Mouse (Mus musculus) cerebral cortex, adult 2 months (tissue): Measurements from ENCODE around the gene Cfap54.

Experiments
- WGBS: fragments of 180-500 bp; shearing (Covaris S2); methylation state at CpG from one replicate; pipeline ENCODE4 v1.1.7; 2018; 5-methylcytosine and 5-hydroxymethylcytosine counted together

Cfap54 gene

DNA sequence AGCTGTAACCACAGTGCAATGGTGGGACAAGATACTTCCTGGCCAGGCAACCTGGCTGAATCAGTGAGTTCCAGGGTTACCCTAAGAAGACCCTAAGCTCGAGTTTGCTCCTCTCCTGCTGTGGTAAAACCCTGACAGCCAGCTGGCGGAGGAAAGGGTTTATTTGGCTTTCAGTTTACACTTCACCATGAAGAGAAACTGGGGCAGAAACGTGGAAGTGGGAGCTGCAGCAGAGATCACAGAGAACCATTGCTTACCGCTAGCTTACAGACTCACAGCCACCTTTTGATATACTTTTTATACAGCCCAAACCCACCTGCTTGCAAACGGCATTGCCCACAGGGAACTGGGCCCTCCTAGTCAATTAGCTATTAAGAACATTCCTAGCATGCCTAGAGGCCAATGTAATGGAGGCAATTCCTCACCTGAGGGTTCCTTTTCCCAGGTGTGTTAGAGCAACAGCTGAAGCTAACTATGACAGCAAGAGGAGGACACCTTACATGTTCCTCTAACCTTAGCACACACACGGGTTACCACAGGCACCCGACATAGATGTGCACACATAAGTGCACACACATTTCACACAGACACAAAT lies 16.9 kb upstream of the Cfap54 start:
- WGBS = 72% methylated on average over 7 of the region's 7 CpGs

DNA sequence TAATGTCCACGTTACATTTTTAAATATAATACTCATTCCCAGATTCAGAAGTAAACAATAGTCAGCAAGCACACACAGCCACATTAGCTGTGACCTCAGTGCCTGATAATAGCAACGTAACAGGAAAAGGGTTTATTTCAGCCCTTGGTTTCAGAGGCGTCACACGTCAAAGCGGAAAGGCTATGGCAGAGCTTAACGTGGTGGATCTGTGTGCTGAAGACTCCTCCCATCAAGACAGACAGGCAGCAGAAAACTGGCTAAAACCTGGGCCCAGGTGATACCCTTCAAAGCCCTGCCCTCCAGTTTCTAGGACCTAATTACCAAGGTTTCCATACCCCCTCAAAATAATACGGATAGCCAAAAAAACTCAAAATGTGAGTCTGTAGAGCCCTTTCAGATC lies 16.0 kb upstream of the Cfap54 start:
- 94% methylated on average over 7 of the region's 7 CpGs for WGBS

DNA sequence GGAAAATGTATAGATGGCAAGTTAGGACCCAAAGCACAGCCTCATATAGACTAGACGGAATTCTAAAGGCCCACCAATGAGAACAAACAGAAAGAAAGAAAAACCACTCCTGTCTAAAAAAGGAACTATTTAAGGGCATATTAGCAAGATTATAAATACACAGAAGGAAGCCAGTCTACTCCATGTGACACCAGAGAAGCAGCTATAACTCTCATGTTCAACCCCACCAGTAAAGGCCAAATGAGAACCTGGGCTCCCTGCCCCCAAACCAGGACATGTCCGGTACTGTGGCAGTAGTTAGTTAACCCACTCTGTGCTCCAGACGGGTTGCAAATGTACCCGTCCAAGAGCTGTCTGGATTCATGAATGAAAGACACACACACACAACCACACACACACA lies 14.4 kb upstream of the Cfap54 start:
- WGBS = 80% methylated on average over 4 of the region's 4 CpGs

DNA sequence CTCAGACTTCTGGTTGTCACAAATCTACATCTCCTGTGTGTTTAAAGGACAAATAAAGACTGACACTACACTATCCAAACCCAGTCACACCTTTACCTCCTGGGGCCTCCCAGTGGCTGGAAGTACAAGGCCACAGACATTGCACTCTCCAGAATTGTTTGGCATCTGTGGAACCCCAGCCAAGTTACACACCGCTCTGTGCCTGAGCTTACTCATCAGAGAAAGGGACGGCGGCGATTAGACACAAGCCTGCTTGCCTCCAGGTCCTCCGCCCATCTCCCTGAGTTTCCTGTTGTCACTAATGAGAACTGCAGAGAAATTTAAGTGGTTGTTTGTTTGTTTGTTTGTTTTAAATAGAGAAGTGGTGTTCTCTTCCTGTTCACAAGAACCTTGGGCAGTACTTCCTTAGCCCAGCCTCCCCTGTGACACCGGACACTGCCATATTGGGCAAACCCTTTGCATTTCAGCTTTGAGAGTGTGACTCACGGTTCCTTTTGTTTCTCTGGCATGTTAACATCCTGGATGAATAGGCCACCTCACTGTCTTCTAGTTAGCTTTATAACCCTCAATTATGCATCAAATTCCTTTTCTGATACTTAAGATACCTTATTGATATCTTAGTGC lies 13.7 kb upstream of the Cfap54 start:
- 71% methylated on average over 7 of the region's 7 CpGs for WGBS

DNA sequence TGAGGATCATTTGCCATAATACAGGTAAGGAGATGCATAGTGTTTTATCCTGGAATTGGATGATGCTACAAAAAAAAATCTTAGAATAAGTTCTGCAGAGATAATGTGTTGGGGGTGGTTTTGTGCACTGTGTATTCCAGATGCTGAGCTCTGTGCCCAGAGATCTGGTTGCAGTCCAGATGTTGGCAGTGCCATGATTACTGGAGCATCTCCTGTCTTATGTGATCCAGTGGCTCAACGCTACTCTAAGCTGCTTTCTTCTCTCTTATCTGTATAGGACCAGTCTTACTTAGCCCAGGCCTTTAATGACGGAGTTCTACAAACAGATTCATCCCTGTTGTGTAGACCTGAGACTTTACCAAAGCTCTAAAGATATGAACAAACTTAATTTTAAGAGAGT lies 10.5 kb upstream of the Cfap54 start:
- WGBS = 98% methylated on average over 2 of the region's 2 CpGs

DNA sequence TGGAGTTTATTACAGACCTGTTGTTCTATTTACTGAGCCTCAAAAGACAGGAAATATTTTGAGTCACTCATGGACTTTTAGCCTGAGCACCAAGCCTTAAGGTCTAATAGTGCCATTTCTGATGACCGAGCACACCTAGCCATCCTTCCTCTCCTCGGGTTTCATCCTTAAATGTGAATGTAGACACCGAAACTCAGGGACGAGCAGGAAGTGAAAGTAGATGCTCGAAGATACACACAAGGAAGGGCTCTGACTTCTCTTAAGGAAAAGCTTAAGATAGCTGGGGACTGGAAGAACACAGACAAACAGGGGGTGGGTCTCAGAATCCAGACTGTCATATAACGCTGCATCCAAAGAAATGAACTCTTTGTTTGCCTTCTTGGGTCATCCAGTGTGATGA lies 8.8 kb upstream of the Cfap54 start:
- 81% methylated on average over 6 of the region's 6 CpGs for WGBS

DNA sequence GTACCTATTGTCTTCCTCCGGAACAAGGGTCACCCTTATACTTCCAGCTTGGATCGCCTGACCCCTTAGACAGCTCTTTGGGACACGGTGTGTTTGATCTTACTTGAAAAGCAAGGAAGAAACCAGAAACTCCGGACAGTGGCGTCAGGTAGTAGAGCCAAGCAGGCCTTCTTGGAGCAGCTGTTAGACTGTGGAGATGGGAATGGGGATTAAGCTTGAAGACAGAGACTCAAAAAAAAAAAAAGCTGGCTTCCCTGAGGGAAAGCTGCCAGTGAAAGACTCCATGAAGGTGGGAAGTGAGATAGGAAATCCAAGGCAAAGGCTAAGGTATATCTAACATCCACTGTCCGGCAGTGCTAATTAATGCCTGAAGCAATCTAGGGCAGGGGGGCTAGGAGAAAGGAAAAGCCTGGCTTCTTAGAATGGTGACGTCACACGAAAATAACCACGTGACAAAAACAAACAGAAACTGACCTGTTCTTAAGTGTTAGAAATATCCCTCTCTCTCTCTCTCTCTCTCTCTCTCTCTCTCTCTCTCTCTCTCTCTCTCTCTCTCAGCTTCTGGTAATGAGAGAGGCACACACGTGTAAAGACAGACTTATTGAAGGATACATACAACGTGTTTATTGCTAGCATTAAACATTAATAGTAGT lies 7.1 kb upstream of the Cfap54 start:
- 64% methylated on average over 11 of the region's 11 CpGs for WGBS

DNA sequence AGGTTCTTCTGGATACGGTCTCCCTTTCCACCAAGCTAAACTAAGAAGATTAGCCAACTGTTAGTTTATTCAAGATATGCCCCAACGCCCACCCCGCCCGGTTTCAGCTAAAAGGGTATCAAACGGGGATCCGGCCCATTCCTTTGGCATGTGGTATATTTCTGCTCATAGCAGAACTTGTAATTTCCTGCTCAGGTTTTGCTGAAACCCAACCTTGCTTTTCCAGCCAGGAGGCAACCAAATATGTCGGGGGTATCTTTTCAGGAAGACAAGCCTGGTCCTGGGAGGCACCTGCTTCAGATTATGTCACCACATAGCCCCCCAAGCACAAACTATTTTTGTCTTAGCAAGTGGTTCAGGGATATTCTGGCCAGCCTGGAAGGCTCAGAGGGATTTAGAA lies 6.1 kb upstream of the Cfap54 start:
- 77% methylated on average over 7 of the region's 7 CpGs for WGBS

DNA sequence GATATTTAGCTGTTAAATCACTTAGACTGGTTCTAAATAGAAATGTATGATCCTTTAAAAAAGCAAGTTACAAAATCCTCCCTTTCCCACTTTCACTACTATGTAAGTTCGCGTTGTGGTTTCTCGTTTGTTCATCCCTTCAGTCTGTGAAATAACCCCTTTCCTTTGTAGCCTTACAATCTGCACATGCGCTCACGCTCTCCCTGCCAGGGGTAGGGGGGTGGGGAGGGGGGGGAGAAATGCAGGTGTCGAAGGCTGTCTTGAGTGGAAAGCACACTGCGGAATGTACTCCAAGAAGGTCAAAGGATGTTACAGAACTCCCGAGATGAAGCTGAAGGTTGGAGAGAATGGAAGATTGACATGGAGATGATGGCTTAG lies 2.5 kb upstream of the Cfap54 start:
- WGBS = 42% methylated on average over 8 of the region's 8 CpGs

- WGBS = 12% methylated on average over 17 of the region's 17 CpGs
Observed at GRCm38 (mm10) chr10:93083198-93083962, 2.0 kb upstream of the Cfap54 start.

- WGBS = 87% methylated on average over 3 of the region's 3 CpGs
Observed at GRCm38 (mm10) chr10:93079486-93079885, 1.9 kb downstream of the Cfap54 start.

- 67% methylated on average over 11 of the region's 11 CpGs for WGBS
Observed at GRCm38 (mm10) chr10:93077935-93078479, 3.4 kb downstream of the Cfap54 start.

GRCm38 (mm10) chr10:93076376-93076775 lies 5.0 kb downstream of the Cfap54 start:
- WGBS = 68% methylated on average over 9 of the region's 9 CpGs

- WGBS = 43% methylated on average over 8 of the region's 8 CpGs
Observed at GRCm38 (mm10) chr10:93075856-93076255, 5.6 kb downstream of the Cfap54 start.

GRCm38 (mm10) chr10:93072769-93073168 lies 8.6 kb downstream of the Cfap54 start:
- WGBS = 80% methylated on average over 2 of the region's 2 CpGs

GRCm38 (mm10) chr10:93071753-93072152 lies 9.7 kb downstream of the Cfap54 start:
- 41% methylated on average over 3 of the region's 3 CpGs for WGBS

GRCm38 (mm10) chr10:93070121-93070898 lies 11.1 kb downstream of the Cfap54 start:
- WGBS = 37% methylated on average over 9 of the region's 9 CpGs

GRCm38 (mm10) chr10:93069721-93070120 lies 11.7 kb downstream of the Cfap54 start:
- 41% methylated on average over 6 of the region's 6 CpGs for WGBS

- WGBS = 56% methylated on average over 6 of the region's 6 CpGs
Observed at GRCm38 (mm10) chr10:93069041-93069679, 12.3 kb downstream of the Cfap54 start.

GRCm38 (mm10) chr10:93064973-93065372 lies 16.4 kb downstream of the Cfap54 start:
- 55% methylated on average over 10 of the region's 10 CpGs for WGBS

DNA sequence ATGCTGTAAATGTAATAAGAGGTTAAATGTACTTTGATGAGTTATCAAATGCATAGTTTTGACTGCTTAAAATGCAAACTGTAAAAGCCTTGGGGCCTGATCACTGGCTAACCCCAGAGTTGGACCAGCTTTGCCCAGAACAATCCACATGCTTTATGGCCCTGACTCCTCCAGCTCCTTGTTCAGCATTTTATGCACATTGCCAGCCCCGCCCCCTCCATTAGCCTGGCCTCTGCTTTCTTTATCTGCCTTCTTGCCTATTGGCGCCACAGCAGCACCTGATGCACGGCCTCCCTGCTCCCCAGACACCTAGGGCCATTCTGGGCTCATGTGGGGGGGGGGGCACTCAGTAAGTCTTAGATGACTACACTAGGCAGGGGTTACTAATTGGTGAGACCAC lies 17.8 kb downstream of the Cfap54 start:
- WGBS = 92% methylated on average over 3 of the region's 3 CpGs
